Mouse (Mus musculus) CH12.LX (cell line): ENCODE measurements around the gene Wwc2.

Experiments used
- CHD1 ChIP-seq: IDR thresholded peaks from 2 replicates; pipeline ENCODE4 v1.6.1; 2012; ENCODE audit warnings: low read depth, low read length, improper control_type of control experiment, inconsistent platforms
- CTCF ChIP-seq, 2 experiments: IDR thresholded peaks in 1 of 2; conservative IDR thresholded peaks in 1 of 2; 2 replicates each; pipeline ENCODE4 v1.5.1; 2011 to 2012; ENCODE audit warnings: low read depth in 2 of 2, low read length in 2 of 2, improper control_type of control experiment in 1 of 2, inconsistent platforms in 1 of 2, mild to moderate bottlenecking in 1 of 2, moderate library complexity in 1 of 2
- MAFK ChIP-seq: IDR thresholded peaks from 2 replicates; pipeline ENCODE4 v1.6.1; 2011; ENCODE audit warnings: low read length, improper control_type of control experiment; ENCODE audit not compliant: insufficient replicate concordance
- MAX ChIP-seq: IDR thresholded peaks from 2 replicates; pipeline ENCODE4 v1.6.1; 2011; ENCODE audit warnings: low read length, improper control_type of control experiment
- MAZ ChIP-seq: IDR thresholded peaks from 2 replicates; pipeline ENCODE4 v1.6.1; 2012; ENCODE audit warnings: low read depth, mild to moderate bottlenecking, inconsistent platforms, low read length, improper control_type of control experiment, moderate library complexity
- POLR2A ChIP-seq: IDR thresholded peaks from 2 replicates; pipeline ENCODE4 v1.6.1; 2011; ENCODE audit warnings: low read depth, mild to moderate bottlenecking, improper control_type of control experiment, low read length
- POLR2AphosphoS2 ChIP-seq: IDR thresholded peaks from 2 replicates; pipeline ENCODE4 v1.6.1; 2011; ENCODE audit warnings: low read depth, low read length, improper control_type of control experiment
- ZMIZ1 ChIP-seq: IDR thresholded peaks from 2 replicates; pipeline ENCODE4 v1.6.1; 2012; ENCODE audit warnings: low read depth, mild to moderate bottlenecking, inconsistent platforms, low read length, improper control_type of control experiment

- TF ChIP-seq MAZ: no peak
- TF ChIP-seq POLR2AphosphoS2: no peak
- TF ChIP-seq MAX: no peak
- TF ChIP-seq CTCF (conservative IDR thresholded peaks at IDR 0.05 in 1 of 2, IDR thresholded peaks at IDR 0.05 in 1 of 2; ENCODE audit: low read depth in 2 of 2, low read length in 2 of 2): no peak
- no peak for TF ChIP-seq POLR2A
- no peak for TF ChIP-seq MAFK
- no peak for TF ChIP-seq CHD1
- no peak for TF ChIP-seq ZMIZ1
These were observed 20.1 kb downstream of the Wwc2 start for GRCm38 (mm10) chr8:47970576-47970975.
